Mouse (Mus musculus) ovary, postnatal 14 days (tissue): Measurements from ENCODE around the gene Vmn2r103.

ENCODE experiments used
- DNase-seq: peaks from one replicate; pipeline ENCODE4 v3.0.0; 2022; ENCODE audit warnings: low spot score

Vmn2r103 gene

DNA sequence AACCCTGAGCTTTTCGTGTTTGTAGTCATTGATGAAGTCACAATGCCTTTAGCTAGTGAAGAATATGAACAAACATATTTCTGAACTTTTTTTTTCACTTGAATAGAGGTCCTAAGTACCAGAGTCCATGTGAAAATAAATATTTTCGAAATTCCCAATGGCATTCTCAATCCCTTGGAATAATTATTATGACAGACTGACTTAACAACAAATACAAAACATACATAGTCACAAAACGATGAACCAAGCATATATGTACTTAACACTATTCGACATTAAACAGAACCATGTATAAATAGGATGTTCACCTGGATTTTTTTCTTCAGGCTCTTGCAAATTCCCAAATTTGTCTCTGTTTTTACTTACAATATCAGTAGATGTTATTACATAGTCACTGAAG is at the start of gene Vmn2r103:
Gene Vmn2r103 (plus strand): TSS at position 301 of the 400 bp plus-strand sequence.
- DNase-seq, result no peak

DNA sequence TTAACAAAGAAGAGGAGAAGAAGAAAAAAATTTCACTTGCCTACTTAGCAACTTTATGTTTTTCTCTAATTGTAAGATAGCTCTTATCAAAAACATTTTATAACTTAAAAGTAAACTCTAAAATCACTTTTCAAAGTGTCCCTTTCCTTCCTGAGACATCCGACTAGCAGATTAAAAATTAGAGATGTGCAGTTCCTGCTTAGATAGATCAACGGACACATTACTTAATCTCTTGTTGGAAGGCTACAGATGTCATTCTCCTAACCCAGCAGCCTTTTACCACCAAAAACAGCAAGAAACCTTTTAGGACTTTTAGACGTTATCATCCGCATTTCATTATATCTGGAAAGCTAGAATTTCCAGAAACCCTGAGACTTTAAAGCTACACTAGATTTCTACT is 5.8 kb downstream of the Vmn2r103 start:
- DNase-seq, result no peak

DNA sequence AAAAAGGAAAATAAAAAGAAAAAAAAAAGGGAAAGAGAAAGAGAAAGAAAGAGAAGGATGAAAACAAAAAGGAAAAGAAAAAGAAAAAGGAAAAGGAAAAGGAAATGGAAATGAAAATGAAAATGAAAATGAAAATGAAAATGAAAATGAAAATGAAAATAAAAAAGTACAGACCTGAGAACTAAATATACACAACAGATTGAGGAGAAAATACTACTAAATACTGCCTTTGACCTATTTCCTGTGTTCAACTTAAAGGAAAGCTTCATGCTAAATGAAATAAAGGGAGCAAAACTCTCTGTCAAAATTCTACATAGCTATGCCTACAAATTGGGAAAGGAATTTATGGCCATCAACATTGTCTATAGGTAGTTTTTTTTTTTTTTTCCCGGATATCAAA is 16.1 kb downstream of the Vmn2r103 start:
- no peak for DNase-seq
